Mouse (Mus musculus) midbrain, embryonic 16.5 days (tissue): ENCODE measurements around the gene Gpr176. TPM values are rescaled to one million over a fixed set of nuclear protein-coding genes. Genes with fewer than 3 reads are reported as not detected.

Experiments
- ATAC-seq: fragments of 200-750 bp; cut with Nextera tagmentation; 2 replicates; pipeline ENCODE4 v1.8.0; 2017; ENCODE audit warnings: moderate TSS enrichment
- H3K27ac ChIP-seq: fragments of 300-500 bp; sonication (generic); 2 replicates; pipeline ENCODE4 v1.5.1; 2014; ENCODE audit warnings: mild to moderate bottlenecking, low read length, mixed read lengths
- H3K27me3 ChIP-seq: fragments of 300-500 bp; sonication (generic); 2 replicates; pipeline ENCODE4 v1.6.1; 2014; ENCODE audit warnings: low read depth, low read length, mixed read lengths; ENCODE audit not compliant: control insufficient read depth, insufficient read depth
- H3K36me3 ChIP-seq: fragments of 300-500 bp; sonication (generic); 2 replicates; pipeline ENCODE4 v1.6.1; 2014; ENCODE audit warnings: mild to moderate bottlenecking, low read length, moderate library complexity, mixed read lengths; ENCODE audit not compliant: control insufficient read depth, insufficient read depth
- H3K4me1 ChIP-seq: fragments of 300-500 bp; sonication (generic); 2 replicates; pipeline ENCODE4 v1.6.1; 2014; ENCODE audit warnings: mild to moderate bottlenecking, low read length, mixed read lengths; ENCODE audit not compliant: control insufficient read depth, insufficient read depth
- H3K4me2 ChIP-seq: fragments of 300-500 bp; sonication (generic); 2 replicates; pipeline ENCODE4 v1.6.1; 2014; ENCODE audit warnings: mild to moderate bottlenecking, low read length, mixed read lengths
- H3K4me3 ChIP-seq: fragments of 300-500 bp; sonication (generic); 2 replicates; pipeline ENCODE4 v1.5.1; 2014; ENCODE audit warnings: low read depth, mild to moderate bottlenecking, low read length, moderate library complexity, mixed read lengths
- H3K9ac ChIP-seq: fragments of 300-500 bp; sonication (generic); 2 replicates; pipeline ENCODE4 v1.6.1; 2014; ENCODE audit warnings: low read depth, low read length, mixed read lengths
- H3K9me3 ChIP-seq: fragments of 300-500 bp; sonication (generic); replicated peaks from 2 replicates; pipeline ENCODE4 v1.6.1; 2014; ENCODE audit warnings: mild to moderate bottlenecking, low read length, mixed read lengths; ENCODE audit not compliant: control insufficient read depth, poor library complexity, severe bottlenecking
- WGBS: fragments of 180-500 bp; shearing (Covaris S2); extraction: QIAGEN DNeasy Blood & Tissue Kit; methylation state at CpG from one replicate; pipeline ENCODE4 v1.1.7; 2014; 5-methylcytosine and 5-hydroxymethylcytosine counted together
- polyA plus RNA-seq: library from polyadenylated mRNA; unstranded; fragments of >200 nt; fragmentation: Nextera tagmentation; extraction: Ambion mirVana; gene quantifications from 2 replicates; pipeline ENCODE4 v1.2.1, GENCODE M21; 2015

Gpr176 gene
- polyA plus RNA-seq = 6.3 and 7.7 TPM in 2 replicates

GRCm38 (mm10) chr2:118372901-118373571 lies at the start of gene Gpr176:
Gpr176 (minus strand) TSS chr2:118373419.
- H3K9ac ChIP-seq = peak within 1 kb of the TSS; percentile 78
- H3K4me3 ChIP-seq = peak within 1 kb of the TSS; percentile 62
- peaks cover 9% of the 10 kb centered on the region for H3K27me3 ChIP-seq
- ATAC-seq = peak; percentile 91
- under 1% methylated on average over 56 of the region's 59 CpGs for WGBS
- peak within 1 kb of the TSS; percentile 98 for H3K4me2 ChIP-seq
- H3K27ac ChIP-seq = peak within 1 kb of the TSS; percentile 73
- no peaks in the 10 kb centered on the region for H3K36me3 ChIP-seq
- no peaks in the 10 kb centered on the region; the same call in 1 of the 2 replicates for H3K9me3 ChIP-seq
- peaks cover 6% of the 10 kb centered on the region; the same call in 1 of the 2 replicates for H3K4me1 ChIP-seq

DNA sequence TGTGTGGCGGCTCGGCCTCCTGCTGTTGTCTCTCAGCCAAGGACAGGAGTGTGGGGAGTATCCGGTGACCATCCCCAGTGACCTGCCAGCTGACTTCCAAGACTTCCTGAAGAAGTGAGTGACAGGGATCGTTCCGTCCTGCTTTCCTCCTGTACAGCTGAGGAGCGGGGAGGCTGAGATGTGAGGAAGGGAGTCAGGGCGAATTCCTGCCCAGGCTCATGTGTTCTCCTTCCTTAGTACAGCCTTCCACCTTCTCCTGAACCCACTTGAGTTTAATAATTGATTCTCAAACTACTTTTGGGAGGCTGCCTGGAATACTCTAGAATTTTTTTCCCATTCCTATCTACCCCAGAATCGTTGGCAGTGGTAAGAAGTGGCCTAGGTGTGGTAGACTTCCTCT lies 49.2 kb upstream of the Gpr176 start:
- H3K4me2 ChIP-seq = no peak overlapping the region
- H3K27me3 ChIP-seq = no peaks in the 10 kb centered on the region
- no peaks in the 10 kb centered on the region for H3K4me1 ChIP-seq
- no peak overlapping the region for H3K27ac ChIP-seq
- no peak overlapping the region for H3K9ac ChIP-seq
- no peak overlapping the region for H3K4me3 ChIP-seq
- H3K9me3 ChIP-seq = no peaks in the 10 kb centered on the region
- H3K36me3 ChIP-seq = peaks cover 17% of the 10 kb centered on the region
- no peak for ATAC-seq
- 91% methylated on average over 8 of the region's 8 CpGs for WGBS

DNA sequence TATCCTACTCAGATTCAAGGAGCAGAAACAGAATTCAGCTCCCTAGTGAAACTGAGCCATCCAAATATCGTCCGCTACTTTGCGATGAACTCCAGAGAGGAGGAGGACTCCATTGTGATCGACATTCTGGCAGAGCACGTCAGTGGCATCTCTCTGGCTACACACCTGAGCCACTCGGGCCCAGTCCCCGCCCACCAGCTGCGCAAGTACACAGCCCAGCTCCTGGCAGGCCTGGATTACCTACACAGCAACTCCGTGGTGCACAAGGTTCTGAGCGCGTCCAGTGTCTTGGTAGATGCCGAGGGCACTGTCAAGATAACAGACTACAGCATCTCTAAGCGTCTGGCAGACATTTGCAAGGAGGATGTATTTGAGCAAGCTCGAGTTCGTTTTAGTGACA lies 48.7 kb upstream of the Gpr176 start:
- Histone ChIP-seq H3K27me3 (no peaks in the 10 kb centered on the region), H3K4me3 (no peak overlapping the region), H3K4me2 (no peak overlapping the region), H3K9me3 (no peaks in the 10 kb centered on the region), H3K36me3 (peaks cover 16% of the 10 kb centered on the region), H3K4me1 (no peaks in the 10 kb centered on the region), H3K9ac (no peak overlapping the region), H3K27ac (no peak overlapping the region)
- WGBS = 95% methylated on average over 15 of the region's 15 CpGs
- ATAC-seq = no peak

- Histone ChIP-seq H3K36me3 (peaks cover 26% of the 10 kb centered on the region), H3K27me3 (no peaks in the 10 kb centered on the region)
Observed at GRCm38 (mm10) chr2:118418076-118418475, 44.9 kb upstream of the Gpr176 start.

DNA sequence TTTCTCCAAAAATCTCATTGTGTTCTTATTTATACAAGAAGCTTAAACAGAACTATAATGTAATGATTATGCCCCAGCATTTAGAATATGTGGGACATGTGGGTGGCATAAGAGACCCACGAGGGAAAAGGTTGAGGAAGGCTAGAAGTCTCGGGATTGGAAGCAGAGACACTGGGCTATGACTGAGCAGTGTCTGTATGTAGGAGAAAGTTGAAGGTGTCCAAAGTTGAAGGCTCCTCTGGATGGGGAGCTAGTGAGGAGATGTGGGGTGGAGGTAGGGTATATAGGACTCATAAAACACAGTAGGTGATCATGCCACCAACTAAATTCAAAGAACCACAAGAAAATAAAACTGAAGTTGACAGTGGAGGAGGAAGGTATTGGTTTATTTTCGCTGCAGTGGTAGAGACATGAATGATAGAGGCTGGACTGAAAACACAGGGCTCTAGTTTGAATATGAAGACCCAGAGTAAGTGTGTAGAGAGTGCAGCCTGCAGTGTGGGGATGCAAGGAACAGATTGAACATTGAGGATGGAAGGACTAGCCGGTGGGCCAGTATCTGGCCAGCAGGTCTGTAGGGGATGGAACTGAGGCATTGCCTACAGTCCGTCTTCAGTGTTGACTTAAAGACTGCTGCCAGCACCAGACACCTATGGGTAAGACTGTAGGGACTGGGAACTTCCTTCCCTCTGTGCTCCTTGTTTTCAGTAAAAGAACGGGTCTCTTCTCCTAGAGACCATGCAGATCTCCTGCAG lies 42.6 kb upstream of the Gpr176 start:
- H3K9ac ChIP-seq = no peak overlapping the region
- WGBS = 97% methylated on average over 6 of the region's 6 CpGs
- no peak overlapping the region for H3K27ac ChIP-seq
- ATAC-seq = no peak
- no peaks in the 10 kb centered on the region for H3K27me3 ChIP-seq
- H3K4me3 ChIP-seq = no peak overlapping the region
- H3K4me1 ChIP-seq = no peaks in the 10 kb centered on the region
- H3K36me3 ChIP-seq = peaks cover 27% of the 10 kb centered on the region
- H3K9me3 ChIP-seq = no peaks in the 10 kb centered on the region; the same call in 1 of the 2 replicates
- H3K4me2 ChIP-seq = no peak overlapping the region

More at GRCm38 (mm10) chr2:118418076-118418475, 44.9 kb upstream of the Gpr176 start:
- no peak overlapping the region for H3K9ac ChIP-seq
- H3K4me1 ChIP-seq = no peaks in the 10 kb centered on the region
- H3K4me2 ChIP-seq = no peak overlapping the region
- ATAC-seq = no peak
- no peak overlapping the region for H3K4me3 ChIP-seq
- 88% methylated on average over 4 of the region's 4 CpGs for WGBS
- no peak overlapping the region for H3K27ac ChIP-seq
- H3K9me3 ChIP-seq = no peaks in the 10 kb centered on the region; the same call in 1 of the 2 replicates

- Histone ChIP-seq H3K9me3 (no peaks in the 10 kb centered on the region; the same call in 1 of the 2 replicates), H3K9ac (no peak overlapping the region), H3K27ac (no peak overlapping the region), H3K27me3 (no peaks in the 10 kb centered on the region), H3K4me2 (no peak overlapping the region), H3K4me3 (no peak overlapping the region), H3K4me1 (no peaks in the 10 kb centered on the region), H3K36me3 (peaks cover 22% of the 10 kb centered on the region)
- ATAC-seq = no peak
- 93% methylated on average over 11 of the region's 11 CpGs for WGBS
Observed at GRCm38 (mm10) chr2:118412821-118413220, 39.6 kb upstream of the Gpr176 start.

GRCm38 (mm10) chr2:118408336-118408895 lies 35.2 kb upstream of the Gpr176 start:
- H3K27me3 ChIP-seq = no peaks in the 10 kb centered on the region
- H3K27ac ChIP-seq = no peak overlapping the region
- 90% methylated on average over 4 of the region's 4 CpGs for WGBS
- H3K9me3 ChIP-seq = no peaks in the 10 kb centered on the region
- H3K9ac ChIP-seq = no peak overlapping the region
- no peak overlapping the region for H3K4me2 ChIP-seq
- H3K36me3 ChIP-seq = peaks cover 11% of the 10 kb centered on the region
- H3K4me1 ChIP-seq = no peaks in the 10 kb centered on the region
- ATAC-seq = no peak
- no peak overlapping the region for H3K4me3 ChIP-seq

GRCm38 (mm10) chr2:118406811-118407210 lies 33.6 kb upstream of the Gpr176 start:
- no peaks in the 10 kb centered on the region for H3K27me3 ChIP-seq
- WGBS = 70% methylated on average over 2 of the region's 2 CpGs
- no peaks in the 10 kb centered on the region for H3K9me3 ChIP-seq
- no peak overlapping the region for H3K27ac ChIP-seq
- no peak overlapping the region for H3K9ac ChIP-seq
- H3K4me1 ChIP-seq = no peaks in the 10 kb centered on the region
- no peak overlapping the region for H3K4me2 ChIP-seq
- peaks cover 4% of the 10 kb centered on the region for H3K36me3 ChIP-seq
- no peak for ATAC-seq
- no peak overlapping the region for H3K4me3 ChIP-seq

- 0 out of 2 replicates have a peak, but pooled peaks cover 2% of the 10 kb centered on the region for H3K36me3 ChIP-seq
- no peak overlapping the region for H3K9ac ChIP-seq
- H3K27me3 ChIP-seq = no peaks in the 10 kb centered on the region
- no peaks in the 10 kb centered on the region for H3K4me1 ChIP-seq
- no peak overlapping the region for H3K4me2 ChIP-seq
- no peak overlapping the region for H3K4me3 ChIP-seq
- WGBS = 81% methylated on average over 4 of the region's 4 CpGs
- H3K9me3 ChIP-seq = no peaks in the 10 kb centered on the region
- no peak for ATAC-seq
- no peak overlapping the region for H3K27ac ChIP-seq
Observed at GRCm38 (mm10) chr2:118405568-118405967, 32.3 kb upstream of the Gpr176 start.
